Mouse (Mus musculus): ENCODE measurements around the gene Adam11. TPM values are rescaled to one million over a fixed set of nuclear protein-coding genes. Genes with fewer than 3 reads are reported as not detected.
"Not testable (repeated sequence)": the region's sequence is repeated elsewhere in the genome, so short reads cannot be mapped to it uniquely, and the experiment has no call there.

The Adam11 gene
- 8.7 and 8.8 TPM in 2 replicates for polyA plus RNA-seq (2015; fragmentation: Nextera tagmentation; extraction: Ambion mirVana)

- peak within 1 kb of the TSS; percentile 66 for H3K4me3 ChIP-seq (ENCODE audit: low read length)
- H3K27me3 ChIP-seq (ENCODE audit: insufficient read depth, low read length) = peaks cover 18% of the 10 kb centered on the region; the same call in 1 of the 2 replicates
- H3K9ac ChIP-seq (replicated peaks; ENCODE audit: low read length) = peak within 1 kb of the TSS; percentile 78
- H3K4me1 ChIP-seq (ENCODE audit: insufficient read depth, low read length) = peaks cover 15% of the 10 kb centered on the region
- no peaks in the 10 kb centered on the region for H3K36me3 ChIP-seq (ENCODE audit: insufficient read depth, low read length)
- H3K27ac ChIP-seq (ENCODE audit: low read length) = no peak within 1 kb of the TSS
- H3K9me3 ChIP-seq (ENCODE audit: low read length) = no peaks in the 10 kb centered on the region
- under 1% methylated on average over 46 of the region's 76 CpGs for WGBS
- H3K4me2 ChIP-seq (replicated peaks; ENCODE audit: low read depth, low read length) = peak within 1 kb of the TSS; percentile 100
- peak; percentile 53; the same call in 1 of the 2 replicates for ATAC-seq (ENCODE audit: low FRiP score, low TSS enrichment)
These were observed at the start of gene Adam11 for GRCm38 (mm10) chr11:102761309-102762210. Gene Adam11, plus strand, starts transcription at chr11:102761439.

GRCm38 (mm10) chr11:102712411-102712810 lies 48.8 kb upstream of the Adam11 start:
- H3K36me3 ChIP-seq (ENCODE audit: insufficient read depth, low read length) = no peaks in the 10 kb centered on the region
- no peak overlapping the region for H3K4me3 ChIP-seq (ENCODE audit: low read length)
- peaks cover 6% of the 10 kb centered on the region; the same call in 1 of the 2 replicates for H3K9me3 ChIP-seq (ENCODE audit: low read length)
- WGBS = 90% methylated on average over 4 of the region's 4 CpGs
- no peaks in the 10 kb centered on the region for H3K27me3 ChIP-seq (ENCODE audit: insufficient read depth, low read length)
- H3K9ac ChIP-seq (replicated peaks; ENCODE audit: low read length) = no peak overlapping the region
- no peak overlapping the region for H3K4me2 ChIP-seq (replicated peaks; ENCODE audit: low read depth, low read length)
- ATAC-seq (ENCODE audit: low FRiP score, low TSS enrichment) = no peak
- H3K27ac ChIP-seq (ENCODE audit: low read length) = no peak overlapping the region
- H3K4me1 ChIP-seq (ENCODE audit: insufficient read depth, low read length) = no peaks in the 10 kb centered on the region

GRCm38 (mm10) chr11:102714578-102714977 lies 46.7 kb upstream of the Adam11 start:
- WGBS = 94% methylated on average over 2 of the region's 2 CpGs
- H3K9me3 ChIP-seq (ENCODE audit: low read length); H3K36me3 ChIP-seq (ENCODE audit: insufficient read depth, low read length); ATAC-seq (ENCODE audit: low FRiP score, low TSS enrichment); H3K4me2 ChIP-seq (replicated peaks; ENCODE audit: low read depth, low read length); H3K9ac ChIP-seq (replicated peaks; ENCODE audit: low read length); H3K27me3 ChIP-seq (ENCODE audit: insufficient read depth, low read length); H3K4me1 ChIP-seq (ENCODE audit: insufficient read depth, low read length); H3K4me3 ChIP-seq (ENCODE audit: low read length); H3K27ac ChIP-seq (ENCODE audit: low read length): not testable (repeated sequence)

- WGBS = 76% methylated on average over 7 of the region's 7 CpGs
- H3K9ac ChIP-seq (replicated peaks; ENCODE audit: low read length) = no peak overlapping the region
- no peak overlapping the region for H3K4me3 ChIP-seq (ENCODE audit: low read length)
- no peaks in the 10 kb centered on the region for H3K4me1 ChIP-seq (ENCODE audit: insufficient read depth, low read length)
- no peak for ATAC-seq (ENCODE audit: low FRiP score, low TSS enrichment)
- H3K27me3 ChIP-seq (ENCODE audit: insufficient read depth, low read length) = no peaks in the 10 kb centered on the region
- H3K27ac ChIP-seq (ENCODE audit: low read length) = no peak overlapping the region
- H3K4me2 ChIP-seq (replicated peaks; ENCODE audit: low read depth, low read length) = no peak overlapping the region
- no peaks in the 10 kb centered on the region for H3K36me3 ChIP-seq (ENCODE audit: insufficient read depth, low read length)
- peaks cover 6% of the 10 kb centered on the region; the same call in 1 of the 2 replicates for H3K9me3 ChIP-seq (ENCODE audit: low read length)
These were observed 45.1 kb upstream of the Adam11 start for GRCm38 (mm10) chr11:102716135-102716534.

- Histone ChIP-seq H3K27ac (ENCODE audit: low read length) (no peak overlapping the region), H3K4me2 (replicated peaks; ENCODE audit: low read depth, low read length) (no peak overlapping the region), H3K9me3 (ENCODE audit: low read length) (no peaks in the 10 kb centered on the region), H3K9ac (replicated peaks; ENCODE audit: low read length) (no peak overlapping the region), H3K4me3 (ENCODE audit: low read length) (no peak overlapping the region), H3K36me3 (ENCODE audit: insufficient read depth, low read length) (no peaks in the 10 kb centered on the region), H3K27me3 (ENCODE audit: insufficient read depth, low read length) (no peaks in the 10 kb centered on the region), H3K4me1 (ENCODE audit: insufficient read depth, low read length) (no peaks in the 10 kb centered on the region)
- 37% methylated on average over 3 of the region's 3 CpGs for WGBS
- ATAC-seq (ENCODE audit: low FRiP score, low TSS enrichment) = no peak
These were observed 35.7 kb upstream of the Adam11 start for GRCm38 (mm10) chr11:102725574-102725973.

- WGBS = 37% methylated on average over 7 of the region's 7 CpGs
- no peaks in the 10 kb centered on the region for H3K4me1 ChIP-seq (ENCODE audit: insufficient read depth, low read length)
- ATAC-seq (ENCODE audit: low FRiP score, low TSS enrichment) = no peak
These were observed 32.6 kb upstream of the Adam11 start for GRCm38 (mm10) chr11:102728614-102729013.

GRCm38 (mm10) chr11:102729835-102730234 lies 31.4 kb upstream of the Adam11 start:
- Histone ChIP-seq H3K9ac (replicated peaks; ENCODE audit: low read length) (no peak overlapping the region), H3K4me1 (ENCODE audit: insufficient read depth, low read length) (no peaks in the 10 kb centered on the region), H3K4me3 (ENCODE audit: low read length) (no peak overlapping the region), H3K36me3 (ENCODE audit: insufficient read depth, low read length) (no peaks in the 10 kb centered on the region), H3K27me3 (ENCODE audit: insufficient read depth, low read length) (no peaks in the 10 kb centered on the region), H3K27ac (ENCODE audit: low read length) (no peak overlapping the region), H3K9me3 (ENCODE audit: low read length) (no peaks in the 10 kb centered on the region), H3K4me2 (replicated peaks; ENCODE audit: low read depth, low read length) (no peak overlapping the region)
- 85% methylated on average over 3 of the region's 3 CpGs for WGBS
- no peak for ATAC-seq (ENCODE audit: low FRiP score, low TSS enrichment)

More at GRCm38 (mm10) chr11:102728614-102729013, 32.6 kb upstream of the Adam11 start:
- H3K27ac ChIP-seq (ENCODE audit: low read length) = no peak overlapping the region
- no peaks in the 10 kb centered on the region for H3K9me3 ChIP-seq (ENCODE audit: low read length)
- no peak overlapping the region for H3K9ac ChIP-seq (replicated peaks; ENCODE audit: low read length)
- no peak overlapping the region for H3K4me3 ChIP-seq (ENCODE audit: low read length)
- no peaks in the 10 kb centered on the region for H3K36me3 ChIP-seq (ENCODE audit: insufficient read depth, low read length)
- no peak overlapping the region for H3K4me2 ChIP-seq (replicated peaks; ENCODE audit: low read depth, low read length)
- no peaks in the 10 kb centered on the region for H3K27me3 ChIP-seq (ENCODE audit: insufficient read depth, low read length)

GRCm38 (mm10) chr11:102731366-102731765 lies 29.9 kb upstream of the Adam11 start:
- H3K4me3 ChIP-seq (ENCODE audit: low read length) = no peak overlapping the region
- no peaks in the 10 kb centered on the region for H3K4me1 ChIP-seq (ENCODE audit: insufficient read depth, low read length)
- H3K9ac ChIP-seq (replicated peaks; ENCODE audit: low read length) = no peak overlapping the region
- H3K9me3 ChIP-seq (ENCODE audit: low read length) = no peaks in the 10 kb centered on the region
- WGBS = 88% methylated on average over 6 of the region's 6 CpGs
- H3K36me3 ChIP-seq (ENCODE audit: insufficient read depth, low read length) = no peaks in the 10 kb centered on the region
- no peak for ATAC-seq (ENCODE audit: low FRiP score, low TSS enrichment)
- H3K27ac ChIP-seq (ENCODE audit: low read length) = no peak overlapping the region
- no peak overlapping the region for H3K4me2 ChIP-seq (replicated peaks; ENCODE audit: low read depth, low read length)
- H3K27me3 ChIP-seq (ENCODE audit: insufficient read depth, low read length) = no peaks in the 10 kb centered on the region

- H3K4me2 ChIP-seq (replicated peaks; ENCODE audit: low read depth, low read length) = no peak overlapping the region
These were observed 28.1 kb upstream of the Adam11 start for GRCm38 (mm10) chr11:102733146-102733545.

GRCm38 (mm10) chr11:102734961-102735360 lies 26.3 kb upstream of the Adam11 start:
- no peak overlapping the region for H3K4me2 ChIP-seq (replicated peaks; ENCODE audit: low read depth, low read length)
- no peaks in the 10 kb centered on the region for H3K9me3 ChIP-seq (ENCODE audit: low read length)
- peaks cover 4% of the 10 kb centered on the region; the same call in 1 of the 2 replicates for H3K4me1 ChIP-seq (ENCODE audit: insufficient read depth, low read length)
- no peak overlapping the region for H3K4me3 ChIP-seq (ENCODE audit: low read length)
- no peaks in the 10 kb centered on the region for H3K36me3 ChIP-seq (ENCODE audit: insufficient read depth, low read length)
- H3K9ac ChIP-seq (replicated peaks; ENCODE audit: low read length) = no peak overlapping the region
- H3K27ac ChIP-seq (ENCODE audit: low read length) = no peak overlapping the region
- no peaks in the 10 kb centered on the region for H3K27me3 ChIP-seq (ENCODE audit: insufficient read depth, low read length)
- WGBS = 95% methylated on average over 6 of the region's 6 CpGs
- ATAC-seq (ENCODE audit: low FRiP score, low TSS enrichment) = no peak

More at GRCm38 (mm10) chr11:102733146-102733545, 28.1 kb upstream of the Adam11 start:
- H3K27me3 ChIP-seq (ENCODE audit: insufficient read depth, low read length) = no peaks in the 10 kb centered on the region
- WGBS = 58% methylated on average over 5 of the region's 5 CpGs
- no peak overlapping the region for H3K9ac ChIP-seq (replicated peaks; ENCODE audit: low read length)
- ATAC-seq (ENCODE audit: low FRiP score, low TSS enrichment) = no peak
- no peaks in the 10 kb centered on the region for H3K4me1 ChIP-seq (ENCODE audit: insufficient read depth, low read length)
- no peak overlapping the region for H3K27ac ChIP-seq (ENCODE audit: low read length)
- no peak overlapping the region for H3K4me3 ChIP-seq (ENCODE audit: low read length)
- H3K36me3 ChIP-seq (ENCODE audit: insufficient read depth, low read length) = no peaks in the 10 kb centered on the region
- no peaks in the 10 kb centered on the region for H3K9me3 ChIP-seq (ENCODE audit: low read length)

All from kidney, embryonic 16.5 days (tissue).